Mouse (Mus musculus): ENCODE results near the gene Col16a1.

Gene Col16a1

DNA sequence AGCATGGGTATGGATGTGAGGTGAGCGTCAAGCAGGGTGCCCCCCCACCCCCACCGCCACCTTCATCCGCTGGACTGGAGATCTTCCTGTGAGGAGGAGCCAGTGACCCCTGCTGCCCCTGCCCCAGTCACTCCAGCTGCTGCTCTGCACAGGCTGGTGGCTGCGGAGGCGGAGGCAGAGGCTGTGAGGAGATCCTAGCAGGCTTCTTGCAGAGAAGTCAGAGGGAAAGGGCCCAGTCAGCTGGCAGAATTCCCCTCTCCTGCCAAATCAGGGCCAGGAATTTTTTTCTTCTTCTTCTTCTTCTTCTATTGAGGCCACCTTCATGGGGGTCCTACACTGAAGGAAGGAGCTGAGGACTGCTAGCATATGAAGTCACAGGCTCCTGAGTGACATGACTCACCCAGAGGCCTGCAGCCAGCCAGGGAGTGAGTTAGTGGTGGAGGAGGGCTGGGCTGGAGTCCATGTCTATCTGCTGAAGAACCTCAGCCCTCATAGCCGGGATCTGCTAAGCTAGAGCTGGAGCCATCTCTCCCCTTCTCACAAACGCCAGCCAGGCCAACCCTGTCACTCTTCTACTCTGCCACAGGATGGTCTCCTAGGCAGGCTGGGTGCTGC, 36.8 kb downstream of the Col16a1 start:
- DNase-seq (ENCODE audit: low spot score in 2 of 2) = peak in 1 of 2 experiments; percentile 43

DNA sequence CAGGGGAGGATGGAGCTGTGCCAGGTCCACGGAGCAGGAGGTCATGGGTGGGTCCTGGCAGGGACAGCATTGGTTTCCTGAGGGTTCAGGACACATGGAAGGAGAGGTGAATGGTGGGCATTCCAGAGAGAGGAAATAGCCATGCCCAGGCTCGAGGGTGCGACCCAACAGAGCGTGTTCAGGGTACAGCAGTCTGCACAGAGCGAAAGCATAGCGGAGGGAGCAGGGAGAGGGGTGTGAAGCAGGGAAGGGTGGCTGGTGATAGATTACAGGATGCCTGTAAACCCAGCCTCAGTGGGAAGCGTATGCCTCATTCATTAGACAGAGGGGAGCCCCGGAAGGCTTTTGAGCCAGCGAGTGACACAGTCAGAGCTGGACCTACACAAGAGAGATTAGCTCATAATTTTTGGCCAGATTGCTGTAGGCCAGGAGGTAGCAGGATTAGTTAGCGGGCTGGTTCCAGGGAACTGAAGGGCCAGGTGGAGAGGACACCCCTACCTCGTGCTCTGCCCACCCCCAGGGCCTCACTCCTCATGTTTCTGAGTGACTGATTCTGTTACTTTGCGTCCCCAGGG, 37.7 kb downstream of the Col16a1 start:
- DNase-seq (ENCODE audit: low spot score in 2 of 2) = no peak

DNA sequence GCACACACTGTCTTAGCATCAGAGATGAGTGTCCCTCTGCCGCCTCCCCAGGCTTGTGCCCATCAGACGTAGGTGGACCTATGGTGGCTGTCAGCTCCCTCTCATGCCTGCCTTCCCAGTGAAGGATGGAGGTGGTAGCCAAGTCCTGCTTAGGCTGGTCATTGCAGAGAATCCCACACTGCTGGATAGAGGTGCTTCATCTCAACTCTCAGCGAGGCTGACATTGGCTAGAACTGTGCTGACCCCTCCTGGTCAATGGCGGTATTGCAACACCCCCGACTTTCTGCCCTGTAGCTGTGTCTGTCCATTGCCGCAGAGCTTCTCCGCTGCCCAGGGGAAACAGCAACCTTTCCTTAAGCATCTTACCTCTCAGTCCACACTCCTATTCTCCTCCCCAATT, 39.7 kb downstream of the Col16a1 start:
- DNase-seq (ENCODE audit: low spot score in 2 of 2) = peak; percentile 49 to 89

GRCm38 (mm10) chr4:130095137-130095536, 47.5 kb downstream of the Col16a1 start:
- no peak for DNase-seq (ENCODE audit: low spot score in 2 of 2)

GRCm38 (mm10) chr4:130101183-130101582, 53.5 kb downstream of the Col16a1 start:
- no peak for DNase-seq (ENCODE audit: low spot score in 2 of 2)

DNA sequence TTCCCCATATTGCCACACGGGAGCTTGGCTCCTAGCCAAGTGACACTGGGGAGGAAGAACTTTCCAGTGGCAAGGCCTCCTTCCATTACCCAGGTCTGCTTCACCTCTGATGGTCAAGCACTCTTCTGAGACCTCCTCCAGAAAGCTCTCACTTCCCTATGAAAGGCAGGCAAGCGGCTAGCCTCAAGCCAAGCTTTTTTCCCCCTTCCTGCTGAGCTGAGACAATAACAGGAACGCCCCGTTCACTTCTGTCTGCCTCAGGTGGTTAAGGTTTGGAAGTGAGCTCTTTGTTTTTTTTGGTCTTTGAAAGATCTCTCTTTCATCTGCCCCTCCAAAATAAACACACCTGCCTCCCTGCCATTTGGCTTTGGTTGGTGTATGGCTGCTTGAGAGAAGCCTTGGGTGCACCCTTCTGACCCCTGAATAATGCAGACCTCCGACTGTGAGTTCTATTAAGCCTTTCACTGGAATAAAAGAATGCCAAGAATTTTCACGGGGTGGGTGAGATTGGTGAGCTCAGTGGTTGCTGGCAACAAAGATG, 54.5 kb downstream of the Col16a1 start, which contains the start of gene Pef1:
Gene Pef1 (plus strand): TSS at position 448 of the 541 bp plus-strand sequence.
- no peak for DNase-seq (ENCODE audit: low spot score in 2 of 2)

- no peak for DNase-seq (ENCODE audit: low spot score in 2 of 2)
Measured at GRCm38 (mm10) chr4:130103632-130104031, 56.0 kb downstream of the Col16a1 start.

- no peak for DNase-seq (ENCODE audit: low spot score in 2 of 2)
Measured at GRCm38 (mm10) chr4:130104584-130104983, 56.9 kb downstream of the Col16a1 start.

DNA sequence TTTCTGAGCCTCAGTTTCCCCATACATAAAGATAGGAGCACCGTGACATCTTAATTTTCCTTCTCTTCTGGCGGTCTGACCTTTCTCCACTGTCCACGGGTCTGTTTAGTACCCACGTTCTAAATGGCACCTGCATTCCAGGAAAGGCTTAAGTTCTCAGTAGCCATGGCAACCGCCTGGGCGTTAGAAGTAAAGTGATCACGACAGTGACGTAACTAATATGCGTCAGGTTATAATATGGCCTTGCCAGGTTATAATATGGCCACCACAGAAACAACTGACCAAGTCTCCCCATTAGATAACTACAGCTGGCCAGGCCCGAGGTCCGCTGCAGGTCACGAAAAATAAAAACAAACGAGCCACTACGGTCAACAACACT, 59.4 kb downstream of the Col16a1 start:
- no peak for DNase-seq (ENCODE audit: low spot score in 2 of 2)

- DNase-seq (ENCODE audit: low spot score in 2 of 2) = peak; percentile 99 to 100
Measured at GRCm38 (mm10) chr4:130107444-130108131, 59.9 kb downstream of the Col16a1 start.

DNA sequence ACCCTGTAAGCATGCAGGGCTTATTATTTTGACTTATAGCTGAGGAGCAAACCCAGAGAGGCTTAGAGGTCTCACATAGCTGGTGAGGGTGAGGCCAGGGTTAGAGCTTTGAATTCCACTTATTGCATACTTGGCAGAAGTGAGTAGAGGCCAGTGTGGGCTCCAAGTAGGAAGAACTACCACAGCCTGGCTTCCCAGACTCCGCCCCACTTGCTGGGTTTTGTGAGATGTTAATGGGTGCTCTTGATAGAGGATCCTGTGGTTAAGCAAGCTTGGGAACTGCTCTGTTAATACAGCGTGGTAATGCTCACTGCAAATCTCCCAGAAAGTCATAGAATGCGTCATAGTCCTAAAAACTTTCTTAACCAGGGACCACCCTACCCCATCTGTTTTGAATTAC, 61.3 kb downstream of the Col16a1 start:
- no peak for DNase-seq (ENCODE audit: low spot score in 2 of 2)

- no peak for DNase-seq (ENCODE audit: low spot score in 2 of 2)
Measured at GRCm38 (mm10) chr4:130109666-130110065, 62.0 kb downstream of the Col16a1 start.

GRCm38 (mm10) chr4:130110091-130110490, 62.5 kb downstream of the Col16a1 start:
- no peak for DNase-seq (ENCODE audit: low spot score in 2 of 2)

- peak; percentile 39 to 71 for DNase-seq (ENCODE audit: low spot score in 2 of 2)
Measured at GRCm38 (mm10) chr4:130112299-130112698, 64.7 kb downstream of the Col16a1 start.

- no peak for DNase-seq (ENCODE audit: low spot score in 2 of 2)
Measured at GRCm38 (mm10) chr4:130112732-130113131, 65.1 kb downstream of the Col16a1 start.

GRCm38 (mm10) chr4:130120752-130121151, 73.1 kb downstream of the Col16a1 start:
- DNase-seq (ENCODE audit: low spot score in 2 of 2) = no peak

DNA sequence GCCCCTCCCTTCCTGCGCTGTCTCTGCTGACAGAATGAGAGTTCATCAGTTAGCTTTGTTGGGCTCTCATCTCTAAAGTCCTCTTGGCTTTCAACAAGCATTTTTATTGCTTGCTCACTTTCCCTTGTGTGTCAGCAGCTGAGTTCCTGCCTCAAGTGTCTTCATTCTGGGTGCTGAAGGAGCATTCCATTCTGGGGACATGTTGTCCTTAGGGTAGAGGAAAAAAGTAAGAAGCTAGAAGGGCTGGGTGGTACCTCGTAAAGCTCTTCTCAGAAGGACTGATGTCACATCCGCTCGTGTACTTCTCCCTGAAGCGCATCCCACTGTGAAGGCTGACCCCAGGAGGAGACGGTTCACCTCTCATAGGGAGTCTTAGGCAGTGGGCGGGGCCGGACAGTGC, 73.9 kb downstream of the Col16a1 start:
- DNase-seq (ENCODE audit: low spot score in 2 of 2) = no peak

- DNase-seq (ENCODE audit: low spot score in 2 of 2) = no peak
Measured at GRCm38 (mm10) chr4:130123020-130123419, 75.4 kb downstream of the Col16a1 start.

DNA sequence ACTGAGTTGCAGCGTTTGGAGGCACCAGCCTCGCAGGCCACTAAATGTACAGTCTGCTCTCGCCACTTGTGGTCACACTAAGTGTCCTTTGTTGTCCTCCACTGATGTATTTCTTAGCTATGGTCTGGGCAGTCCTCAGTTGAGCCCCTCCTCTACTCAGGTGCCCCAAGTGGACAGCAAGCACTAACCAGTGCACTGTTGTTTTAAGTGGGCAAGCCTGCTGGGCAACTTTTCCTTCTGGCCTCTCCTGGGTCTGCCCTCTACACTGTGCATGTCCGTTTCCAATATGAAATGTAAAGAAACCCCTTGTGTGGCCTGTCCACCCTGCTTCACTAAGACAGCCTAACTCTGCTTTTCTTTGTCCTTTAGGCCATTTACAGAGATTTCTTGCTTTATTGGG, 76.5 kb downstream of the Col16a1 start:
- DNase-seq (ENCODE audit: low spot score in 2 of 2) = no peak

GRCm38 (mm10) chr4:130125164-130125563, 77.5 kb downstream of the Col16a1 start:
- no peak for DNase-seq (ENCODE audit: low spot score in 2 of 2)

DNA sequence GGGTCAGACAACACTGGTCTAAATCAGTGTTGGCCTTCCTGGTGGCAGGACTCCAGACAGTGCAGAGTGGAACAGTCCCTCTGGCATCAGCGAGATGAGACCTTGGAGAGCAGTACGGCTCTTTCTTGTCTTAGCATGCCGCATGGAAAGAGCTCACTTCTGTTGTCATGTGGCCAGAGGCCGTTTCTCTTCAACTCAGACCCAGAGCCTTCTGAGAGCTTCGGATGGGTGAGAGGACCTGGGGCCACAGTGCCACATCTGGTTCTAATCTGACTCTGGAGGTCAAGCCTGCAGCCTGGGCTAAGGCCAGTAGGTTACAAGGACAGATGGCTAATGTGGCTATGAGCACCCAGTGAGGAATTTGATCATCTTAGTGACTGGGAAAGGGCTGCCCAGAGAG, 78.3 kb downstream of the Col16a1 start:
- DNase-seq (ENCODE audit: low spot score in 2 of 2) = no peak

GRCm38 (mm10) chr4:130128907-130129306, 81.3 kb downstream of the Col16a1 start:
- no peak for DNase-seq (ENCODE audit: low spot score in 2 of 2)

- no peak for DNase-seq (ENCODE audit: low spot score in 2 of 2)
Measured at GRCm38 (mm10) chr4:130130082-130130481, 82.4 kb downstream of the Col16a1 start.

All from heart, adult 9 months (tissue).